Comparison of ENCODE assay signal across 14 mouse cellular contexts in genomic region chr14:121113785-121114184, GRCm38 (mm10).
DNase-seq lines count a peak whose midpoint lies in the region; ATAC-seq and TF ChIP-seq lines count a peak whose summit lies in the region.
"Had no signal": no experiment of that assay in that cellular context is flagged by ENCODE, and none has a peak within 500 bp of the region (broad histone marks: within the 10 kb centered on the region; RNA-seq: fewer than 3 reads in every experiment).

No protein-coding gene starts in this region.

- no peak overlapping the region for H3K4me2 ChIP-seq in kidney, embryonic 16.5 days (replicated peaks; ENCODE audit: low read depth, low read length)
- H3K4me2 ChIP-seq in hindbrain, postnatal 0 days (ENCODE audit: low read depth, low read length): no peak overlapping the region
- H3K4me2 ChIP-seq in stomach, postnatal 0 days (replicated peaks; ENCODE audit: low read depth): no peak overlapping the region
- H3K4me2 ChIP-seq: heart, embryonic 15.5 days had no signal

- DNase-seq in kidney, adult 18-20 months: peak; percentile 66
- DNase-seq in cerebellum, adult 9-10 months: peak; percentile 44
- DNase-seq in hindbrain, postnatal 0 days (ENCODE audit: low spot score): peak; percentile 59
- DNase-seq in left cerebral cortex, postnatal 25 days (ENCODE audit: low spot score in 2 of 2): peak; percentile 49 to 70
- DNase-seq in T-cell, adult 2 months (ENCODE audit: low spot score): no peak
- DNase-seq in stomach, postnatal 0 days (ENCODE audit: low spot score): no peak
- DNase-seq: gastrocnemius, postnatal 25 days; lung, postnatal 36 days; thymus, postnatal 36 days had no signal

- no peak for TF ChIP-seq CTCF in hindbrain, postnatal 0 days (IDR thresholded peaks at IDR 0.05; ENCODE audit: low read depth)
- TF ChIP-seq CTCF in stomach, postnatal 0 days (IDR thresholded peaks at IDR 0.05; ENCODE audit: low read depth): no peak

- intact Hi-C loops in left cerebral cortex, postnatal 25 days (cut with DNase I): no loop called here

- no peak overlapping the region for H3K4me3 ChIP-seq in kidney, embryonic 16.5 days (ENCODE audit: low read length)
- H3K4me3 ChIP-seq in hindbrain, postnatal 0 days (ENCODE audit: low read length): no peak overlapping the region
- H3K4me3 ChIP-seq in stomach, postnatal 0 days (ENCODE audit: low read depth, low read length): no peak overlapping the region
- H3K4me3 ChIP-seq: forebrain, embryonic 10.5 days; heart, embryonic 15.5 days had no signal

- 78% methylated on average over 6 of the region's 6 CpGs for WGBS in kidney, embryonic 16.5 days
- WGBS in hindbrain, postnatal 0 days: 44% methylated on average over 6 of the region's 6 CpGs
- WGBS in stomach, postnatal 0 days: 92% methylated on average over 6 of the region's 6 CpGs

- H3K9ac ChIP-seq in kidney, embryonic 16.5 days (replicated peaks; ENCODE audit: low read length): no peak overlapping the region
- no peak overlapping the region for H3K9ac ChIP-seq in hindbrain, postnatal 0 days (replicated peaks; ENCODE audit: low read length)
- H3K9ac ChIP-seq in stomach, postnatal 0 days (ENCODE audit: low read length): no peak overlapping the region
- H3K9ac ChIP-seq: heart, embryonic 15.5 days; liver, embryonic 14.5 days had no signal

- H3K36me3 ChIP-seq in kidney, embryonic 16.5 days (ENCODE audit: insufficient read depth, low read length): peaks cover 3% of the 10 kb centered on the region; the same call in 1 of the 2 replicates
- peaks cover 5% of the 10 kb centered on the region; the same call in 1 of the 2 replicates for H3K36me3 ChIP-seq in hindbrain, postnatal 0 days (ENCODE audit: insufficient read depth, low read length)
- no peaks in the 10 kb centered on the region for H3K36me3 ChIP-seq in stomach, postnatal 0 days (ENCODE audit: control insufficient read depth, insufficient read depth, low read length)
- H3K36me3 ChIP-seq: heart, embryonic 15.5 days had no signal

- H3K27ac ChIP-seq in kidney, embryonic 16.5 days (ENCODE audit: low read length): no peak overlapping the region
- H3K27ac ChIP-seq in hindbrain, postnatal 0 days: peak overlapping the region; percentile 51; the same call in 1 of the 2 replicates
- no peak overlapping the region for H3K27ac ChIP-seq in stomach, postnatal 0 days (replicated peaks)
- H3K27ac ChIP-seq: forebrain, embryonic 10.5 days; heart, embryonic 15.5 days; liver, embryonic 14.5 days had no signal

- ATAC-seq in kidney, embryonic 16.5 days (ENCODE audit: low FRiP score, low TSS enrichment): no peak
- peak; percentile 89 for ATAC-seq in hindbrain, postnatal 0 days
- no peak for ATAC-seq in granulocyte monocyte progenitor cell, adult 5-6 weeks (replicated peaks; ENCODE audit: poor library complexity, severe bottlenecking)
- no peak for ATAC-seq in stomach, postnatal 0 days (ENCODE audit: low FRiP score, low TSS enrichment)

- no peak for TF ChIP-seq EP300 in stomach, postnatal 0 days (optimal IDR thresholded peaks at IDR 0.05)

- peaks cover 48% of the 10 kb centered on the region for H3K4me1 ChIP-seq in kidney, embryonic 16.5 days (ENCODE audit: insufficient read depth, low read length)
- no peaks in the 10 kb centered on the region for H3K4me1 ChIP-seq in hindbrain, postnatal 0 days (ENCODE audit: insufficient read depth, low read length)
- H3K4me1 ChIP-seq in stomach, postnatal 0 days (replicated peaks; ENCODE audit: control insufficient read depth, insufficient read depth): no peaks in the 10 kb centered on the region

- no peaks in the 10 kb centered on the region for H3K9me3 ChIP-seq in kidney, embryonic 16.5 days (ENCODE audit: low read length)
- no peaks in the 10 kb centered on the region for H3K9me3 ChIP-seq in hindbrain, postnatal 0 days (ENCODE audit: low read length)
- H3K9me3 ChIP-seq in stomach, postnatal 0 days (ENCODE audit: control insufficient read depth, low read length): no peaks in the 10 kb centered on the region
- H3K9me3 ChIP-seq: forebrain, embryonic 10.5 days; heart, embryonic 15.5 days had no signal

- H3K27me3 ChIP-seq in kidney, embryonic 16.5 days (ENCODE audit: insufficient read depth, low read length): no peaks in the 10 kb centered on the region
- no peaks in the 10 kb centered on the region for H3K27me3 ChIP-seq in hindbrain, postnatal 0 days (ENCODE audit: insufficient read depth, low read length)
- H3K27me3 ChIP-seq in stomach, postnatal 0 days (ENCODE audit: control insufficient read depth, insufficient read depth, low read length): no peaks in the 10 kb centered on the region
- H3K27me3 ChIP-seq: heart, embryonic 15.5 days had no signal

Comparison
In these comparisons a context has a peak if more than half of its experiments do, and no peak if none do; other contexts are left out.
1. DNase-seq: peak in kidney, adult 18-20 months (single experiment), cerebellum, adult 9-10 months (single experiment), hindbrain, postnatal 0 days (single experiment) and left cerebral cortex, postnatal 25 days (2 of 2); none in T-cell, adult 2 months (single experiment) and stomach, postnatal 0 days (single experiment).